Mouse (Mus musculus) frontal cortex, postnatal 14 days (tissue): ENCODE data around the gene Vmn2r19.
"Not testable (repeated sequence)": the region's sequence is repeated elsewhere in the genome, so short reads cannot be mapped to it uniquely, and the experiment has no call there.

Experiments
- DNase-seq, 2 experiments: peaks; one replicate each; pipeline ENCODE4 v3.0.0; 2022; ENCODE audit warnings: low spot score in 2 of 2

Vmn2r19 gene

DNA sequence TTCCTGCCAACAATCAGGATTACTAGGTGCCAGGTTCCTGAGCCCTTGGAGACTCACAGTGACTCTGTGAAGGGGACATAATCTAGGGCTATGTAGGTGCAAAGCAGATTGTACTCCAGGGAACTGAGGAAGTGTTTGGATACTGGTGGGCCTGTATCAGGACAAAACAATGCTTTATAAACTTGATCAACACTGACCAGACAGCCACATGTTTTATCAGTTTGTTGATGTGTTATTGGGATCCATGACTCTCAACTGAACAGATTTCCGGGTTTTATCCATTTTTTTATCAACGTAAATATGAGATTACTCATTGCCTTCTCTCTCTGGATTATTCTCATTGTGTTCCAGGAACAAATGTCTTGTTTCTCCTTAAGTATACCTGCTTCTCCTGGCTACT is at the start of gene Vmn2r19:
Vmn2r19 (plus strand) TSS at position 301 of the 400 bp plus-strand sequence.
- DNase-seq: no peak

DNA sequence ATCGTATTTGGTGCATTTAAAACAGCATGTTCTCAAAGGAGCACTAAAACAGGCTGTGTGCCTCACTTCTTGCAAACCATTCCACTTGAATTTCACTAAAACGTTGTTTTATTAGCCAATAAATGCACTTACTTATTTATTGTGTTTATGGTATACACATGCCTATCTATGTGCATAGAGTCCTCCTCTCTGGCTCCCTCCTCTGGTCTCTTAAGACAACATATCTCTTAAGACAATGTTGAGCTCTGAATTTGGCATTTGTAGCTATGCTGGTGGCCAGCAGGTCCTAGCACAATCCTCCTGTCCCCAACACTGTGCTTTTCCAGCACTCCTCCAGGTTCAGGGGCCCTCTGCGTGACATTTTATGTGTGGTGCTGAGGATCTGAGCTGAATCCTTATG is 49.2 kb upstream of the Vmn2r19 start:
- DNase-seq: no peak

DNA sequence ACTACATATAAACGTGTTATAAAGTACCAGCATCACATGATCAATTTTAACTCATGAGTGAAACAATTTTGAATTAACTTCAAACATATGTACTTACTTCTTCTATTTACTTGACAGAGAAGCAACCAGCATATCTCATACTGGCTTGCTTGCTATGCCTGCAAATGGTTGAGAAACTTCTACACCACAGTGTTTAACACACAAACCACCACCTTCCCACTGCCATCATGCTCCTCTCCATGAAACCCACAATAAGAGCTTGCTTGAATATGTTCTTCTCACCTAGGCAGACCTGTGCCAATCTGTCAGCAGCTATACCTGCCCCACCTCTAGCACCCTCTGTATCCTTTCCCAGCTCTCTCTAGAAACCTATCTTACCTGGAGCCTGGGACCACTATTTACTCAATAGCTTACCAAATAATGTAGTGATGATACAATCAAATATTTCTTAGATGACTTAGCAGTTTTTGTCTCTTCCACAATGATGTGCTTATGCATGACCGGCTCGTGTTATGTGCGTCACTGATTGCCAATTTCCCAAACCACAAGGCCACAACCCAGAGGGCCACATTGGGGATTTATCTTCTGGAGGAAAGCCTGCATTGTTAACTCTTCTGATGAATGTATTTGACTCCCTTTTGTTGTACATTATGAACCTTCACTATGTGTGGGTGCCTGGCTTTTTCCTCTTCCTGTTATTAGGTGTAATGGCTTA is 48.1 kb upstream of the Vmn2r19 start:
- DNase-seq: no peak

DNA sequence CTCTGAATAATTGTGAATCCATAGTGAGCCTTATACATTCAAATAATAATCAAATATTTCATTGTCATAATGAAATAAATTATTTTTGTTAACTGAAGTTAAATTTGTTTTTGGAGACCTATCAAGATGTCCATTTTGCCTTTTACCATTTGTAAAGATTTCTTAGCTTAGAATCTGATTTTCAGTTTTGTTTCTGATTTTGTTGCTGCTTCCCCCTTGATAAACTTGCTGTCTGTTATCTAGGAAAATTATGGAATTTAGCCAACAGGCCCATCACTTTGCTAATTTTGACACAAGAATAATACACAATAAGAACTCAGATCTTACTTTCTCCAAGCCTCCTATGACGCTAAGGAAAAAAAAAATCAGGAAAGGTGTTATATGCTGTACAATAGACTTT is 47.3 kb upstream of the Vmn2r19 start:
- DNase-seq: no peak

DNA sequence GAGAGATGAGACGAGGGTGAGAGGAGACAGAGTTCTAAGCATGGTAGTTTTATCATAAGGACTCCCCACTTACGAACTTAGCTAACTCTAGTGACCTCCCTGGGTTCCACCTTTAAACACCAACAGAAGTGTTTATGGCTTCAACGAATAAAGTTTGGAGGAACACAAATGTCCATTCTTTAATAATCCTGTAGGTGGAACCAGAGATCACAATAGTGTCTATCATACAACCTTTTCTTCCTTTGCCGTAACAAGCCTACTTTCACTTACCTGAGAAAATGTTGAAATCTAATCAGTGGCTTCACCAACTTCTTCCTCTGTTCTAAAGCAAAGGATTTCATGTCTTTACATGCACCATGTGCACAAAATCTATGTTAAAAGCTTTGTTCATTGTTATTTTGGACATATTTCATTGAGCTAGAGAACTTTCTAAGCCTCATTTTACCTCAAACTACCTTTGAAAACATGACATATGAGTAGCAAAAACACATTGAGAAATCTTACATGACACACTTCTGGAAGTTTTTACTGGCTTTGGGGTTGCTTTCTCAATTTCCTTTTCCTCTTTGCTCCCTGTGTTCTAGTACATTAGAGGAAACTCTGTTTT is 46.5 kb upstream of the Vmn2r19 start, which contains the start of gene Clec4d:
Clec4d (plus strand) TSS at position 557 of the 607 bp plus-strand sequence.
- DNase-seq: no peak

DNA sequence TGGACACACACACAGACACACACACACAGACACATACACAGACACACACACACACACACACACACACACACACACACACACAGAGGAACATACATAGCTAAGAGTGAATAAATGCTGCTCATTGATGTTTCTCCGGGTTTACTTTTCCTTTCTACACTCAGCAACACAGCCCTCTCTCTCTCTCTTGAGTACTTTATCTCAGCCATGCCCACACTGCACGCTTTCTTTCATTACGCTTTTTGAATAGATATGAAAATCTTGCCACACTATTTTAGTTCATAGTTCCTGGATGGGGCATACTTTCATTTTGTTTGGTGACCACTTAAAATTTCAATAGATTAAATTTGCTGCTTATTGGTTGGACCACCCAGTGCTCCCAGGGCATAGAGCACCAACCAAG is 43.9 kb upstream of the Vmn2r19 start:
- DNase-seq: no peak

DNA sequence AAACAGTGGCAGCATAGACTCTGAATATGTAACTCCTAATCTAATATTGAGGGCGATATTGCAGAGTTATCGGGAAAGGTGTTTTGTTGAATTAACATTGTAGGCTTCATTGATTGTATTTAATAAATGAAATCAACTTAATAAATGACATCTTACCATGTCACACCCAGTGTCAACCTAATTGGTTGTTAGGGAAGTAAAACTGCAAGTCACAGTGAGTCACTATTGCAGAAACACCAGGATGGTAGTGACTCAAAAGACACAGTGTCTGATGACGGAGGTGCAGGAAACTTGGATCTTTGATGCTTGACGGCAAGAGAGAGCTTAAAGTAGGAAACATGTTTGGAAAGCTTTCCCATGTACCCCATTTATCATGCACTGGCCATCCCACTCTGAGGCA is 42.3 kb upstream of the Vmn2r19 start:
- no peak for DNase-seq

DNA sequence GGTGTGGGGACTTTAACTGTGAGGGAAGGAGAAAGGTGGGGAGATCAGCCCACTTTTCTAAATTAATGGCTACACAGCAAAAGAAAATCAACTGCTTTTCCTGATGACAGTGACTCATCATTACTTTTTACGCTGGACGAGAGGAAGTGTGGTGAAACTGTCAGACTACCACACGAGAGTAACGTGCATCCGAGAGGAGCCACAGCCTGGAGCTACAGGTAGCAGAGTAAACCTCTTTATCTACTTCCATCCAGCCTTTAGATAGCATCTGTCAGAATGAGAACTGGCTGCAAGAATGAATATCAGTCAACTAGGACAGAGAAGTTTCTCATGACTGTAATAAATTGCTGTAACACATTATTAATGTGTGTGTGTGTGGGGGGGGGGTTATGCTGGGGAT is 41.2 kb upstream of the Vmn2r19 start:
- DNase-seq: no peak

DNA sequence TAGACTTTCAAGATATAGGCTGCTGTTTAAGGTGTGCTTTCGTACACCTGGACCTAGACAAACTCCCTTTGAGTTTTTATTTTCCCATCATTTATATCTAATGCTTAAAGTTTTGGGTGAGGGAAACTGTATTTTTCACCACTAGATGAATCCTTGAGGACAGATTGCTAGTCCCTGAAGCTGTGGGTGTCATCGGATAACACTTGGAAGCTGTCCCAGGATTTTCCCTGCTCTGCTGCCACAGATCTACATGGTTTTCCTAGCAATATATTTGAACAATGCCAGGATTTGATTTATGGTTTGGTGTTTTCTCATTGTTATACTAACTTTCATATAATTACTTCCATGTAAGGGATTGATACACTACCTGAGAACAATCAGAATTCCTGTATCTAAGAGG is 28.7 kb upstream of the Vmn2r19 start:
- no peak for DNase-seq

DNA sequence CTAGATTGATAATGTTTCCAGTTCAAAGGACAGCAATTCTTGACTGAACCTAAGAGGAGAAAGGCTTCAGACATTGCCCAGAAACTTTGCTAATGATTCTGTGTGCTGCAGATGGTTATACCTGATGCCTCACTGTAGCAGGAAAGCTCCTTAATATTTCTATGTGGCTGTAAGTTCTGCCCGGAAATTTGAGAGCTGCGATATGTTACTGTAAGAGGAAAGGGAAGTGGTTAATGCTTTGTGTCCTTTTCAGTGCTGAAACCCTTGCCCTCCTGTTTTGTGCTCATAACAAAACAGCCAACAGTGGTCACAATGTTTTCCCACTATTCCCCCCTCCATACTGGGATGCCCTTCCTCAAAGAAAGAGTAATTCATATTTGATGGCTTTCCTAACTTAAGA is 21.8 kb upstream of the Vmn2r19 start:
- no peak for DNase-seq

DNA sequence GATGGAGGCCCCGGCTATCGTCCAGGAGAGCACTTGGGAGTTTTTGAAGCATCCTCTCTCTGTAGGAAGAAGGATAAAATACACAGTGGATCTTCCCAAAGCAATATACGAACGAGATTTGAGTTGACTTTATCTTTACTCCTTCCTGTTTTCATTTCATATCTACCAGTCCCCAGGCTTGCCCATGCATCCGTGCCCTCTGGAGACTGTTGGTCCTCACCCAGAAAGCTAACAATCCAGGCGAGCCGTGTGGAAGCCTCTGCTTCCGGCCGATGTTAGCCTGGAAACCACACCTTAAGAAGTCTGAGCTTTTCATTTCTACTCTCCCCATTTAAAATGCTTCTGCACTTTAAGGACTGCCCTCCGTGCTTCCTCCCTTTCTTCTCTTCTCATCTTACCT is 19.2 kb upstream of the Vmn2r19 start:
- DNase-seq: no peak

DNA sequence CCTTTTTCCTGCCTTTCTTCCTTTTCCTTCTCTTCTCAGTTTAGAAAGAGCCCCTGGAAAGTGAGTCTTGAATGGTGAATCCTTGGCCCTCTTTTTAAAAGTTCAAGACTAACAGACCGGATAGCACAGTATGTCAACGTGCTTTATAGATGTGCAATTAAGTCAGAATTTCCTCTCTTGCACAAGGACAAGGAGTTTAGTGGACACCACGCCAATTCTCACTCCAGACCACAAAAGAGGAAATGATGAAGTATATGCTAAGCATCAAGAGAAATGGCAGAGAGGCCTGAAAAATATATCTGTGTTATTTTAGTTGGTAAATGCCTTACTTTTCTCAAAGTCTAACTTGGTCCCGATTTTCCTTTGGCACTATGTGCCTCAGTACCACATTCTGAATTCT is 18.4 kb upstream of the Vmn2r19 start, which contains the start of gene Clec4e:
Clec4e (minus strand) TSS at position 118 of the 400 bp plus-strand sequence.
- DNase-seq: no peak

DNA sequence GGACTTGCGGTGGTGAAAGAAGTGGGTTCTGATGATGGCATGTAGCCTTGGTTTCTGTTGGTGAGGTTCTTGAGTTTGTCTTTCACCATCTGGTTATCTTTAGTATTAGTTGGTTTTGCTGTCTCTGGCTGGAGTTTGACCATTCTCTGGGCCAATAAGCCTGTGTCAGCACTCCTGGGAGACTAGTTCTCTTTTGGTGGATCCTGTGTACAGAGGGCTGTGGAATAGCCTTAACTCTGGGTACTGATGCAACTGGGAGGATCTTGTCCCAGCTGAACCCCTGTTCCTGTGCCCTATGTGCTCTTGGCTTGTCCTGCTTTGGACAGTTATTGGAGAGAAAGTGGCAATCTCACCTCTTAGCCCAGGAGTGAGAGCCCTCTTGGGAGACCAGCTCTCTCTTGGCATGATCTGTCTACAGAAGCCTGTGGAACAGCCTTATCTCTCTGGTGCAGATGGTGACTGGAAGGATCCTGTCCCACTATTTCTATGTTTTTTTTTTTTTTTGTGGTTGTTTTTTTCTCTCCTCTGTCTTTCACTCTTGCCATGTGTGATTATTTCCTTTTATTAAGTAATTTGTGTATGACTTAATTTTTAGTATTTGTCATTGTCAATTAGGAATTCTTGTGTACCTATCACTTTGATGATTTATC is 15.3 kb upstream of the Vmn2r19 start:
- no peak for DNase-seq

DNA sequence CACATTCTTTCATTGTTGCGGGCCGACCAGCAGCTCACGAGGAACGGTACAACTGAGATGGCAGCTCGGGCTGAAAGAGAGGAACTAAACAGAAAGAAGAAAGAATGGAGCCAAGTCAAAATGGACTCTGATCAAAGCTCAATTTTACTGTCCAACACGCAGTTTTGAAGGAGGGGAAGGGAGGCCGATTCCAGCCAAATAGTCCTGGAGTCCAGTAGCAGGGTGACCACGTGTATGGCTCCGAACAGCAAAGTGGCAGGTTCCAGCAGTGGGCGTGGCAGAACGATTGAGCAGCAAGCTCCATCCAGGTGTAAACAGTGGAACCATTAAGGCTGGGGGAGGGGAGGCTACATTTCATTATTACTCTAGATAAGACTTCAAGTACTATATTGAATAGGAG is 14.6 kb upstream of the Vmn2r19 start:
- not testable (repeated sequence) for DNase-seq

DNA sequence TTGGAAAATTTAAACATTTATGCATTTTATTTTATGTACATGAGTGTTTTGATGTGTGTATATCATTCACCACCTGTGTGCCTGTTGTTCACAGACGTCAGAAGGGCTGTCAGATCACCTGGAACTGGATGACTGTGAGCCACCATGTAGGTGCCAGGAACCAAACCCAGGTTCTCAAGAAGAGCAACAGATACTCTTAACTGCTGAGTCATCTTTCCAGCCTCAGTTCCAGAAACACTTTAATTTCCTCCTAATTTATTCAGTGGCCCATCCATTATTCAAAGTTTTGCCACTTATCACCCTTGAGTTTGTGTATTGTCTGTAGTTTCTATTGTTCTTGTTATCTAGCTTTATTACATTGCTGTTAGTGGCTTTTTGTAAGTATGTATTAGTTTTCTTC is 11.4 kb upstream of the Vmn2r19 start:
- DNase-seq: no peak

DNA sequence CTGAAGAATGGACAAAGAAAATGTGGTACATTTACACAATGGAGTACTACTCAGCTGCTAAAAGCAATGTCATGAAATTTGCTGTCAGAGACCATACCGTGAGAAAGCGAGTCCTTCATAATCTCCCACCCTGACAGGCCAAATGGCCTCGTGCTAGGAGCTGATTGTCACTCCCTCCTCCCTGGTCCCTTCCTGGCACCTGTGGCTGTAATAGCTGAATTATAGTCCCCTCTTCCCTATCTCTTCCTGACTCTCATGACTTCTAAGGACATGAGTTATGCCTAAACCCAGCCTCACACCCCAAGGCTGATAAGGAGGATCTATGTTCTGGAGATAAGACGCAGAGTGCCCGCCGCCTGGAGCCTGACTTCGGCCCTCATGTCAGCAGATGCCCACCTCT is 1.8 kb upstream of the Vmn2r19 start:
- DNase-seq: not testable (repeated sequence)

DNA sequence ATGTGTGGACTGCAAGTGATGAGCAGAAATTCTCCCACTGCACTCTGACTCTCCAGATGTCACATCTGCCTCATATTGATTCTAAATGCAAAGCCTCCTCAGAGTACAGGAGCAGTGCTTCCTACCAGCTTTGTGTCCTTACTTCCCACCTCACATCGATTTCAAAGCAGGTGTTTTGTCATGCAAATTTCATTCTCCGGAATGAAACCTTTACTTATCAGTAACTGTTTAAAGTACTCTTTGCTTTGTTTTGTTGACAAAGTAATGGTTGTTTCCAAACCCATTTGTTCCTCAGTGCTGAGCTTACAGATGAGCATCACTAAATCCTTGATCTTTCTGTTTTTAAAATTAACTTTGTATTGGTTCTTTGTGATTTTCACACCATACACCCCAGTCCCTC is 24.4 kb downstream of the Vmn2r19 start:
- DNase-seq: no peak

DNA sequence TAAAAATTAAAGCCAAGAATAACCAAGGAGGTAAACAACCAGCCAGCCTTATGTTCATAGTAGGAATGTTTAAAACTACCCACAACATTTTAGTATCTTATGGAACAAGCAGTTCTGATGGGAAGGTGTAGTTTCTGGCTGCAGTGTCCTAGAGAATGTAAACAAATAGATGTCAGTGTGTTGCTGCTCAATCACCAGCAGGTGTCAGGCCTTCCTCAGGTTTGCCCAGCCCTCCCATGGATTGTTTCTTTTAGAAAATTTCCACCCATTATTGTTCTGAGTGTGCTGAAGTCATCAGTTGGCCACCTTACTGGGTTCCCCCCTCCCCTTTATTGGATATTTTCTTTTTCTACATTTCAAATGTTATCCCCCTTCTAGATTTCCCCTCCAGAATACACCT is 32.0 kb downstream of the Vmn2r19 start:
- DNase-seq: no peak

DNA sequence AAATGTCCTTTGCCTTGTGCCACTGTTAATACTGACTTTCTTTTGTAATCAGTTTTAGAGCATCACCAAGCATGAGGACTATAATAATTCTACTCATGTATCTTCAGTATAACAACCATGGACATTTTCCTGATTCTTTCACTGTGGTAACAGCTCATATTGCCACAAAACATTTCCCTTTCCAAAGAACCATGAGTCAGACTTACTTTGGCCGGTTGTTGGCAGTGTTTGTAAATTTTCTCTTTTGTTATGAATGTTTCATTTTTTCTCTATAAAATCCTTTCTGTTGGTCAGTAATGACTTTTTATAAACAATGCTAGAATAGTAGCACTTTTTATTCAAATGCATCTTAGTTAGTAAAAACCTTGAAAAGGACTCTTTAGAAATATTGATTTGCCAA is 38.0 kb downstream of the Vmn2r19 start:
- DNase-seq: no peak
